Mouse (Mus musculus) ES-E14 (cell line): ENCODE results near the gene Tfpt.

Source experiments
- MAFK ChIP-seq: IDR thresholded peaks from 2 replicates; pipeline ENCODE4 v1.6.1; 2014; ENCODE audit warnings: mild to moderate bottlenecking, low read depth, low read length, inconsistent platforms; ENCODE audit not compliant: insufficient read depth
- ZC3H11A ChIP-seq: IDR thresholded peaks from 2 replicates; pipeline ENCODE4 v1.6.1; 2012; ENCODE audit warnings: low read depth, mild to moderate bottlenecking, inconsistent platforms, low read length, borderline replicate concordance

GRCm38 (mm10) chr7:3677342-3677741, 47.6 kb upstream of the Tfpt start, which contains the start of gene Tmc4:
- TF ChIP-seq ZC3H11A (no peak), MAFK (no peak)
